In the genomic region with DNA sequence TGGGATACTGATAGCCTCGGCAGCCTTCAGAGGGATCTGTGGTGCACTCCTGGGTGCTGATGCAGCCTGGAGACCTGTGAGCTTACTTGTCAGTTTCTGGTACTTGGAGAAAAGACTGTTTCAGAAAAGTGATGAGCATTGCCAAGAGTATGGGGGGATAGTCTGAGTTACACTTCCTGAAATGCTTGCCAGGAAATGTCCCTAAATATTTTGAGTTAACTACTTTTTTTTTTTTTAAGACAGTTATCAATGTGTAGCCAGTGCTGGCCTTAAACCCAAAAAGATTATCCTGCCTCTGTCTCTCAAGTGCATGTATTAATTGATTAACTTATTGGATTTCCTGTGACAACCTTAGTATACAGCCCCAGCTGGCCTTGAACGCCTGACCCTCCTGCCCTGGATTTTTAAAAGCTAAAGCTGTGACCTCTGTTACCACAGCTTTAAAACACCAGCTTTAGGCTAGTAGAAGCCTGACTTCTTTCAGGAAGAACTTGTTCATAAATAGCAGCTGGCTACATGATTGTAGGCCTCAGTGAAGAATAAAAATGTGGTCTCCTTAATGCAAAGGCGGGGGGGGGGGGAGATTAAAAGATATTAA, we compare ENCODE assay signal across 30 mouse cellular contexts.
A peak's percentile ranks its signal among the peaks of the same experiment; 100 is the strongest.
DNase-seq lines count a peak whose midpoint lies in the region; ATAC-seq and TF ChIP-seq lines count a peak whose summit lies in the region.
"Had no signal": no experiment of that assay in that cellular context is flagged by ENCODE, and none has a peak within 500 bp of the region (broad histone marks: within the 10 kb centered on the region; RNA-seq: fewer than 3 reads in every experiment).

No protein-coding gene starts in this region.

- TF ChIP-seq EP300 in heart, postnatal 0 days (IDR thresholded peaks at IDR 0.05; ENCODE audit: low read depth), result no peak
- no peak for TF ChIP-seq EP300 in stomach, postnatal 0 days (optimal IDR thresholded peaks at IDR 0.05)

- no peaks in the 10 kb centered on the region for H3K27me3 ChIP-seq in heart, postnatal 0 days (ENCODE audit: control insufficient read depth, insufficient read depth, low read length)
- H3K27me3 ChIP-seq in midbrain, embryonic 10.5 days (ENCODE audit: low read depth, poor library complexity, severe bottlenecking), result no peaks in the 10 kb centered on the region
- no peaks in the 10 kb centered on the region for H3K27me3 ChIP-seq in midbrain, embryonic 14.5 days (ENCODE audit: control insufficient read depth, insufficient read depth, low read length)
- H3K27me3 ChIP-seq in intestine, embryonic 16.5 days (replicated peaks; ENCODE audit: control insufficient read depth, insufficient read depth, low read length), result no peaks in the 10 kb centered on the region
- no peaks in the 10 kb centered on the region for H3K27me3 ChIP-seq in stomach, postnatal 0 days (ENCODE audit: control insufficient read depth, insufficient read depth, low read length)
- H3K27me3 ChIP-seq: CH12.LX; embryonic facial prominence, embryonic 12.5 days; hindbrain, embryonic 13.5 days; kidney, embryonic 15.5 days; limb, embryonic 12.5 days; midbrain, embryonic 15.5 days; neural tube, embryonic 13.5 days had no signal

- no peak for DNase-seq in heart, postnatal 0 days (ENCODE audit: low spot score)
- DNase-seq in heart, adult 18-20 months, result no peak
- no peak for DNase-seq in midbrain, embryonic 10.5 days (ENCODE audit: low spot score)
- no peak for DNase-seq in midbrain, embryonic 14.5 days
- no peak for DNase-seq in stomach, postnatal 0 days (ENCODE audit: low spot score)
- no peak for DNase-seq in spleen, postnatal 4 days (ENCODE audit: low spot score in 2 of 2)
- DNase-seq in frontal cortex, postnatal 10 days (ENCODE audit: low spot score in 2 of 2), result no peak
- DNase-seq: adrenal gland, adult 2 months; B cell, adult 2 months; cerebellum, adult 18-20 months; cerebellum, postnatal 14 days; gastrocnemius, postnatal 10 days; kidney, postnatal 36 days; layer of hippocampus, postnatal 36 days; lung, postnatal 14 days; retina, postnatal 1 day had no signal

- TF ChIP-seq CTCF in heart, postnatal 0 days (IDR thresholded peaks at IDR 0.05; ENCODE audit: low read depth), result no peak
- no peak for TF ChIP-seq CTCF in stomach, postnatal 0 days (IDR thresholded peaks at IDR 0.05; ENCODE audit: low read depth)

- whole genome bisulfite sequencing in heart, postnatal 0 days, result 73% methylated on average over 3 of the region's 3 CpGs
- 74% methylated on average over 3 of the region's 3 CpGs for WGBS in midbrain, embryonic 10.5 days
- WGBS in midbrain, embryonic 14.5 days, result 67% methylated on average over 3 of the region's 3 CpGs
- WGBS in intestine, embryonic 16.5 days, result 63% methylated on average over 3 of the region's 3 CpGs
- 61% methylated on average over 3 of the region's 3 CpGs for WGBS in stomach, postnatal 0 days

- no peak for ATAC-seq in heart, postnatal 0 days (ENCODE audit: insufficient read depth, low read depth)
- no peak for ATAC-seq in midbrain, embryonic 14.5 days (ENCODE audit: low FRiP score, low TSS enrichment)
- no peak for ATAC-seq in intestine, embryonic 16.5 days
- ATAC-seq in stomach, postnatal 0 days (ENCODE audit: low FRiP score, low TSS enrichment), result no peak
- ATAC-seq: forebrain, embryonic 14.5 days; inflammation-experienced regulatory T-cells, adult 6 months; midbrain, embryonic 15.5 days had no signal

- H3K27ac ChIP-seq in heart, postnatal 0 days (ENCODE audit: low read depth), result 0 out of 2 replicates have a peak overlapping the region, but pooled peaks have one; percentile 64
- H3K27ac ChIP-seq in midbrain, embryonic 10.5 days (replicated peaks), result peak overlapping the region; percentile 88
- H3K27ac ChIP-seq in midbrain, embryonic 14.5 days (replicated peaks; ENCODE audit: low read depth, low read length), result no peak overlapping the region
- peak overlapping the region; percentile 62 for H3K27ac ChIP-seq in intestine, embryonic 16.5 days (ENCODE audit: low read length)
- 0 out of 2 replicates have a peak overlapping the region, but pooled peaks have one; percentile 0 for H3K27ac ChIP-seq in stomach, postnatal 0 days (replicated peaks)
- H3K27ac ChIP-seq: embryonic facial prominence, embryonic 12.5 days; heart, embryonic 10.5 days; hindbrain, embryonic 13.5 days; kidney, embryonic 15.5 days; limb, embryonic 12.5 days; liver, embryonic 14.5 days; midbrain, embryonic 15.5 days; neural tube, embryonic 13.5 days had no signal

- H3K4me1 ChIP-seq in heart, postnatal 0 days (ENCODE audit: control insufficient read depth, insufficient read depth), result peaks cover 44% of the 10 kb centered on the region
- H3K4me1 ChIP-seq in midbrain, embryonic 10.5 days, result peaks cover 40% of the 10 kb centered on the region
- H3K4me1 ChIP-seq in midbrain, embryonic 14.5 days (ENCODE audit: control insufficient read depth, insufficient read depth, low read length), result peaks cover 20% of the 10 kb centered on the region
- H3K4me1 ChIP-seq in intestine, embryonic 16.5 days (ENCODE audit: control insufficient read depth, insufficient read depth, low read length), result peaks cover 17% of the 10 kb centered on the region
- peaks cover 9% of the 10 kb centered on the region for H3K4me1 ChIP-seq in stomach, postnatal 0 days (replicated peaks; ENCODE audit: control insufficient read depth, insufficient read depth)

- H3K9me3 ChIP-seq in heart, postnatal 0 days (replicated peaks; ENCODE audit: control insufficient read depth, low read length), result no peaks in the 10 kb centered on the region
- 0 out of 2 replicates have a peak, but pooled peaks cover 6% of the 10 kb centered on the region for H3K9me3 ChIP-seq in midbrain, embryonic 10.5 days (replicated peaks)
- H3K9me3 ChIP-seq in midbrain, embryonic 14.5 days (ENCODE audit: control insufficient read depth, low read length), result no peaks in the 10 kb centered on the region
- H3K9me3 ChIP-seq in intestine, embryonic 16.5 days (ENCODE audit: control insufficient read depth, low read length), result no peaks in the 10 kb centered on the region
- H3K9me3 ChIP-seq in stomach, postnatal 0 days (ENCODE audit: control insufficient read depth, low read length), result no peaks in the 10 kb centered on the region
- H3K9me3 ChIP-seq: embryonic facial prominence, embryonic 12.5 days; heart, embryonic 10.5 days; hindbrain, embryonic 13.5 days; kidney, embryonic 15.5 days; limb, embryonic 12.5 days; midbrain, embryonic 15.5 days; neural tube, embryonic 13.5 days had no signal

- H3K36me3 ChIP-seq in heart, postnatal 0 days (replicated peaks; ENCODE audit: control insufficient read depth, insufficient read depth, low read length), result no peaks in the 10 kb centered on the region
- H3K36me3 ChIP-seq in midbrain, embryonic 10.5 days, result no peaks in the 10 kb centered on the region
- H3K36me3 ChIP-seq in midbrain, embryonic 14.5 days (ENCODE audit: control insufficient read depth, insufficient read depth, low read length), result no peaks in the 10 kb centered on the region
- no peaks in the 10 kb centered on the region for H3K36me3 ChIP-seq in intestine, embryonic 16.5 days (ENCODE audit: control insufficient read depth, insufficient read depth, low read length)
- no peaks in the 10 kb centered on the region for H3K36me3 ChIP-seq in stomach, postnatal 0 days (ENCODE audit: control insufficient read depth, insufficient read depth, low read length)
- H3K36me3 ChIP-seq: embryonic facial prominence, embryonic 12.5 days; G1E; heart, embryonic 10.5 days; hindbrain, embryonic 13.5 days; kidney, embryonic 15.5 days; limb, embryonic 12.5 days; midbrain, embryonic 15.5 days; neural tube, embryonic 13.5 days had no signal

- H3K4me3 ChIP-seq in heart, postnatal 0 days (ENCODE audit: low read depth, low read length), result no peak overlapping the region
- H3K4me3 ChIP-seq in midbrain, embryonic 10.5 days, result no peak overlapping the region
- no peak overlapping the region for H3K4me3 ChIP-seq in midbrain, embryonic 14.5 days (replicated peaks; ENCODE audit: low read depth, low read length)
- no peak overlapping the region for H3K4me3 ChIP-seq in intestine, embryonic 16.5 days (ENCODE audit: low read length)
- no peak overlapping the region for H3K4me3 ChIP-seq in stomach, postnatal 0 days (ENCODE audit: low read depth, low read length)
- H3K4me3 ChIP-seq: embryonic facial prominence, embryonic 12.5 days; heart, embryonic 10.5 days; hindbrain, embryonic 13.5 days; kidney, embryonic 15.5 days; limb, embryonic 12.5 days; megakaryocyte, embryonic 14.5 days; midbrain, embryonic 15.5 days; neural tube, embryonic 13.5 days had no signal

- H3K4me2 ChIP-seq in heart, postnatal 0 days (ENCODE audit: low read depth, low read length), result no peak overlapping the region
- H3K4me2 ChIP-seq in midbrain, embryonic 14.5 days (ENCODE audit: low read length), result no peak overlapping the region
- no peak overlapping the region for H3K4me2 ChIP-seq in intestine, embryonic 16.5 days (ENCODE audit: low read depth, low read length)
- H3K4me2 ChIP-seq in stomach, postnatal 0 days (replicated peaks; ENCODE audit: low read depth), result no peak overlapping the region
- H3K4me2 ChIP-seq: embryonic facial prominence, embryonic 12.5 days; hindbrain, embryonic 13.5 days; kidney, embryonic 15.5 days; limb, embryonic 12.5 days; midbrain, embryonic 15.5 days; neural tube, embryonic 13.5 days had no signal

- no peak overlapping the region for H3K9ac ChIP-seq in heart, postnatal 0 days (replicated peaks; ENCODE audit: low read depth, low read length)
- H3K9ac ChIP-seq in midbrain, embryonic 14.5 days (replicated peaks; ENCODE audit: low read length), result no peak overlapping the region
- no peak overlapping the region for H3K9ac ChIP-seq in intestine, embryonic 16.5 days (ENCODE audit: low read depth, low read length)
- no peak overlapping the region for H3K9ac ChIP-seq in stomach, postnatal 0 days (ENCODE audit: low read length)
- H3K9ac ChIP-seq: embryonic facial prominence, embryonic 12.5 days; hindbrain, embryonic 13.5 days; kidney, embryonic 15.5 days; limb, embryonic 12.5 days; liver, embryonic 14.5 days; midbrain, embryonic 15.5 days; neural tube, embryonic 13.5 days had no signal
